ENCODE assay signal across 8 mouse cellular contexts in genomic region chr13:13612882-13613281, GRCm38 (mm10). TPM values are rescaled to one million over a fixed set of nuclear protein-coding genes. Genes with fewer than 3 reads are reported as not detected.
A peak's percentile ranks its signal among the peaks of the same experiment; 100 is the strongest.
DNase-seq lines count a peak whose midpoint lies in the region; ATAC-seq and TF ChIP-seq lines count a peak whose summit lies in the region.

No protein-coding gene starts in this region.

- 86% methylated on average over 1 of the region's 1 CpGs for WGBS in embryonic facial prominence, embryonic 11.5 days
- WGBS in embryonic facial prominence, embryonic 10.5 days, result 73% methylated on average over 1 of the region's 1 CpGs
- 93% methylated on average over 1 of the region's 1 CpGs for WGBS in kidney, adult 2 months

- H3K9ac ChIP-seq in embryonic facial prominence, embryonic 11.5 days (replicated peaks; ENCODE audit: low read length), result no peak overlapping the region

- H3K9me3 ChIP-seq in embryonic facial prominence, embryonic 11.5 days (replicated peaks; ENCODE audit: control insufficient read depth, low read length), result no peaks in the 10 kb centered on the region
- H3K9me3 ChIP-seq in embryonic facial prominence, embryonic 10.5 days, result no peaks in the 10 kb centered on the region

- no peak overlapping the region for H3K4me3 ChIP-seq in embryonic facial prominence, embryonic 11.5 days (ENCODE audit: low read depth, low read length)
- no peak overlapping the region for H3K4me3 ChIP-seq in embryonic facial prominence, embryonic 10.5 days
- no peak overlapping the region for H3K4me3 ChIP-seq in kidney, adult 2 months (ENCODE audit: insufficient read depth, low read depth, low read length)

- DNase-seq in embryonic facial prominence, embryonic 11.5 days (ENCODE audit: low spot score), result peak; percentile 25
- no peak for DNase-seq in embryonic facial prominence, embryonic 10.5 days (ENCODE audit: low spot score)
- peak; percentile 27 to 35 for DNase-seq in spleen, postnatal 36 days (ENCODE audit: low spot score in 2 of 2)
- DNase-seq in spleen, postnatal 14 days (ENCODE audit: low spot score in 2 of 2), result no peak
- peak; percentile 2 for DNase-seq in embryo, embryonic 11.5 days (ENCODE audit: low read depth, low spot score)
- peak; percentile 56 for DNase-seq in kidney, adult 2 months
- peak; percentile 40 for DNase-seq in lung, postnatal 25 days (ENCODE audit: low spot score)
- DNase-seq in urinary bladder, postnatal 25 days (ENCODE audit: low spot score), result no peak

- H3K4me1 ChIP-seq in embryonic facial prominence, embryonic 11.5 days (ENCODE audit: control insufficient read depth, insufficient read depth, low read length), result no peaks in the 10 kb centered on the region
- H3K4me1 ChIP-seq in embryonic facial prominence, embryonic 10.5 days, result no peaks in the 10 kb centered on the region
- no peaks in the 10 kb centered on the region for H3K4me1 ChIP-seq in kidney, adult 2 months (ENCODE audit: control insufficient read depth, insufficient read depth, low read length)

- H3K4me2 ChIP-seq in embryonic facial prominence, embryonic 11.5 days (ENCODE audit: low read depth, low read length), result no peak overlapping the region

- H3K27me3 ChIP-seq in embryonic facial prominence, embryonic 11.5 days (ENCODE audit: control insufficient read depth, insufficient read depth, low read length), result no peaks in the 10 kb centered on the region
- H3K27me3 ChIP-seq in embryonic facial prominence, embryonic 10.5 days (replicated peaks; ENCODE audit: low read depth, poor library complexity, severe bottlenecking), result no peaks in the 10 kb centered on the region
- H3K27me3 ChIP-seq in kidney, adult 2 months (replicated peaks; ENCODE audit: control insufficient read depth, insufficient read depth, low read length), result no peaks in the 10 kb centered on the region

- peak; percentile 69 for TF ChIP-seq CTCF in kidney, adult 2 months (conservative IDR thresholded peaks at IDR 0.05; ENCODE audit: insufficient read depth, insufficient read length, low read depth, low read length)

- no peak overlapping the region for H3K27ac ChIP-seq in embryonic facial prominence, embryonic 11.5 days (replicated peaks; ENCODE audit: low read depth, low read length)
- H3K27ac ChIP-seq in embryonic facial prominence, embryonic 10.5 days (replicated peaks), result no peak overlapping the region
- no peak overlapping the region for H3K27ac ChIP-seq in kidney, adult 2 months (ENCODE audit: insufficient read depth, low read depth, low read length)

- no peak; the same call in 1 of the 2 replicates for ATAC-seq in embryonic facial prominence, embryonic 11.5 days (replicated peaks; ENCODE audit: insufficient number of reproducible peaks, low FRiP score, low TSS enrichment, low read depth)

- no peaks in the 10 kb centered on the region for H3K36me3 ChIP-seq in embryonic facial prominence, embryonic 11.5 days (replicated peaks; ENCODE audit: control insufficient read depth, insufficient read depth, low read depth, low read length)
- peaks cover 6% of the 10 kb centered on the region; the same call in 1 of the 2 replicates for H3K36me3 ChIP-seq in embryonic facial prominence, embryonic 10.5 days (replicated peaks)
- no peaks in the 10 kb centered on the region; the same call in 1 of the 2 replicates for H3K36me3 ChIP-seq in kidney, adult 2 months (ENCODE audit: control insufficient read depth, insufficient read depth, low read length)

- TF ChIP-seq POLR2A in kidney, adult 2 months (IDR thresholded peaks at IDR 0.05; ENCODE audit: low read depth, low read length), result no peak

RNA-seq across cellular contexts. Expression of gene Lyst, which starts 22.7 kb away (rescaled TPM):
- polyA plus RNA-seq in embryonic facial prominence, embryonic 11.5 days (2014; fragmentation: Nextera tagmentation; extraction: Ambion mirVana), result 1.6 and 2.3 TPM in 2 replicates
- polyA plus RNA-seq in embryonic facial prominence, embryonic 10.5 days (2016; fragmentation: Nextera tagmentation; extraction: Ambion mirVana), result 3.5 and 3.6 TPM in 2 replicates
- polyA plus RNA-seq in kidney, adult 2 months (2012; rRNA removed), result 2.2 and 2.4 TPM in 2 replicates

Comparison
In these comparisons a context has a peak if more than half of its experiments do, and no peak if none do; other contexts are left out.
1. DNase-seq: peak in embryonic facial prominence, embryonic 11.5 days (single experiment), spleen, postnatal 36 days (2 of 2), embryo, embryonic 11.5 days (single experiment), kidney, adult 2 months (single experiment) and lung, postnatal 25 days (single experiment); none in embryonic facial prominence, embryonic 10.5 days (single experiment), spleen, postnatal 14 days (0 of 2) and urinary bladder, postnatal 25 days (single experiment).